Mouse (Mus musculus) duodenum, adult 2 months (tissue): ENCODE measurements around the gene Alyref. TPM values are rescaled to one million over a fixed set of nuclear protein-coding genes. Genes with fewer than 3 reads are reported as not detected.

ENCODE experiments used
- polyA plus RNA-seq: library from polyadenylated mRNA; depleted of rRNA; stranded (reverse); fragments of >200 nt; gene quantifications from 2 replicates; pipeline ENCODE4 v1.2.3, GENCODE M21; 2012; ENCODE audit warnings: low replicate concordance; rRNA removed

Gene Alyref
- 10.3 and 18.4 TPM in 2 replicates for polyA plus RNA-seq

GRCm38 (mm10) chr11:120598283-120598989 lies at the start of gene Alyref, which contains the start of gene Anapc11:
Alyref (minus strand) TSS chr11:120598365.
Anapc11 (plus strand) TSS chr11:120598421.

GRCm38 (mm10) chr11:120643601-120643987 lies 45.4 kb upstream of the Alyref start, which contains the start of gene Pycr1:
Pycr1 (minus strand) TSS chr11:120643769.

GRCm38 (mm10) chr11:120633520-120634343 lies 35.6 kb upstream of the Alyref start, which contains the start of gene Mafg:
Mafg (minus strand) TSS chr11:120633600.

GRCm38 (mm10) chr11:120625152-120625775 lies 27.1 kb upstream of the Alyref start, which contains the start of gene Sirt7:
Sirt7 (minus strand) TSS chr11:120625240.

GRCm38 (mm10) chr11:120617519-120618112 lies 19.5 kb upstream of the Alyref start, which contains the start of gene Pcyt2:
Pcyt2 (minus strand) TSS chr11:120617936.

GRCm38 (mm10) chr11:120608241-120609034 lies 10.3 kb upstream of the Alyref start, which contains the start of gene Npb:
Npb (plus strand) TSS chr11:120608477.

GRCm38 (mm10) chr11:120581490-120582267 lies 16.5 kb downstream of the Alyref start, which contains the start of gene Arhgdia:
Arhgdia (minus strand) TSS chr11:120581624.

GRCm38 (mm10) chr11:120572752-120573584 lies 25.2 kb downstream of the Alyref start, which contains the start of gene P4hb:
P4hb (minus strand) TSS chr11:120573253.

GRCm38 (mm10) chr11:120550810-120551440 lies 47.2 kb downstream of the Alyref start, which contains the start of gene Ppp1r27:
Ppp1r27 (minus strand) TSS chr11:120551132.

GRCm38 (mm10) chr11:120549168-120549945 lies 48.8 kb downstream of the Alyref start, which contains the start of gene Mcrip1:
Mcrip1 (minus strand) TSS chr11:120549727.

Other genes with a start within 250 kb of the Alyref start
- gene Actg1, start 249.8 kb downstream of the Alyref start, polyA plus RNA-seq = 797 and 1,378 TPM in 2 replicates
- gene Fscn2, start 236.8 kb downstream of the Alyref start, polyA plus RNA-seq = 0.12 TPM in 1 of 2 replicates, not detected in the other
- gene Faap100, start 219.6 kb downstream of the Alyref start, polyA plus RNA-seq = 49.3 and 67.2 TPM in 2 replicates
- 48.8 and 65.0 TPM in 2 replicates for gene Nploc4, start 160.7 kb downstream of the Alyref start, polyA plus RNA-seq
- gene Tspan10, start 155.7 kb downstream of the Alyref start, polyA plus RNA-seq = 0.11 and 0.41 TPM in 2 replicates
- 0.27 and 0.28 TPM in 2 replicates for gene Pde6g, start 144.9 kb downstream of the Alyref start, polyA plus RNA-seq
- gene Oxld1, start 140.3 kb downstream of the Alyref start, polyA plus RNA-seq = 24.0 and 38.7 TPM in 2 replicates
- gene Ccdc137, start 140.2 kb downstream of the Alyref start, polyA plus RNA-seq = 4.9 and 6.0 TPM in 2 replicates
- 12.1 and 13.4 TPM in 2 replicates for gene Arl16, start 130.8 kb downstream of the Alyref start, polyA plus RNA-seq
- gene Mrpl12, start 113.8 kb downstream of the Alyref start, polyA plus RNA-seq = 161 and 284 TPM in 2 replicates
- gene Slc25a10, start 106.5 kb downstream of the Alyref start, polyA plus RNA-seq = 495 and 586 TPM in 2 replicates
- 1.7 and 2.5 TPM in 2 replicates for gene Gcgr, start 67.7 kb downstream of the Alyref start, polyA plus RNA-seq
- 28.4 and 38.6 TPM in 2 replicates for gene Mcrip1, start 48.6 kb downstream of the Alyref start, polyA plus RNA-seq
- not detected in 2 replicates for gene Ppp1r27, start 47.2 kb downstream of the Alyref start, polyA plus RNA-seq
- 428 and 758 TPM in 2 replicates for gene P4hb, start 25.1 kb downstream of the Alyref start, polyA plus RNA-seq
- 773 and 1,267 TPM in 2 replicates for gene Arhgdia, start 16.7 kb downstream of the Alyref start, polyA plus RNA-seq
- 97.9 and 105 TPM in 2 replicates for gene Anapc11, start 56 bp upstream of the Alyref start, polyA plus RNA-seq
- gene Npb, start 10.1 kb upstream of the Alyref start, polyA plus RNA-seq = 2.4 and 8.9 TPM in 2 replicates
- gene Pcyt2, start 19.6 kb upstream of the Alyref start, polyA plus RNA-seq = 661 and 912 TPM in 2 replicates
- gene Sirt7, start 26.9 kb upstream of the Alyref start, polyA plus RNA-seq = 89.3 and 105 TPM in 2 replicates
- 29.6 and 39.6 TPM in 2 replicates for gene Mafg, start 35.2 kb upstream of the Alyref start, polyA plus RNA-seq
- 7.4 and 36.8 TPM in 2 replicates for gene Pycr1, start 45.4 kb upstream of the Alyref start, polyA plus RNA-seq
- 0.45 and 0.62 TPM in 2 replicates for gene Myadml2, start 49.8 kb upstream of the Alyref start, polyA plus RNA-seq
- 0.69 and 4.7 TPM in 2 replicates for gene Notum, start 62.8 kb upstream of the Alyref start, polyA plus RNA-seq
- 164 and 233 TPM in 2 replicates for gene Aspscr1, start 74.6 kb upstream of the Alyref start, polyA plus RNA-seq
- 68.1 and 86.7 TPM in 2 replicates for gene Cenpx, start 115.4 kb upstream of the Alyref start, polyA plus RNA-seq
- 19.5 and 23.4 TPM in 2 replicates for gene Lrrc45, start 115.6 kb upstream of the Alyref start, polyA plus RNA-seq
- gene Rac3, start 123.1 kb upstream of the Alyref start, polyA plus RNA-seq = 7.2 and 8.1 TPM in 2 replicates
- gene Dcxr, start 128.9 kb upstream of the Alyref start, polyA plus RNA-seq = 116 and 156 TPM in 2 replicates
- 4.2 and 5.5 TPM in 2 replicates for gene Cbr2, start 133.7 kb upstream of the Alyref start, polyA plus RNA-seq
- gene Hmga1b, start 164.4 kb upstream of the Alyref start, polyA plus RNA-seq = 1.4 and 3.2 TPM in 2 replicates
- gene Rfng, start 185.8 kb upstream of the Alyref start, polyA plus RNA-seq = 94.9 and 139 TPM in 2 replicates
- 82.5 and 85.8 TPM in 2 replicates for gene Gps1, start 185.9 kb upstream of the Alyref start, polyA plus RNA-seq
- gene Dus1l, start 198.0 kb upstream of the Alyref start, polyA plus RNA-seq = 28.7 and 29.8 TPM in 2 replicates
- 195 and 525 TPM in 2 replicates for gene Fasn, start 226.2 kb upstream of the Alyref start, polyA plus RNA-seq